Mouse (Mus musculus): ENCODE data around the gene Krt20.

Gene Krt20

DNA sequence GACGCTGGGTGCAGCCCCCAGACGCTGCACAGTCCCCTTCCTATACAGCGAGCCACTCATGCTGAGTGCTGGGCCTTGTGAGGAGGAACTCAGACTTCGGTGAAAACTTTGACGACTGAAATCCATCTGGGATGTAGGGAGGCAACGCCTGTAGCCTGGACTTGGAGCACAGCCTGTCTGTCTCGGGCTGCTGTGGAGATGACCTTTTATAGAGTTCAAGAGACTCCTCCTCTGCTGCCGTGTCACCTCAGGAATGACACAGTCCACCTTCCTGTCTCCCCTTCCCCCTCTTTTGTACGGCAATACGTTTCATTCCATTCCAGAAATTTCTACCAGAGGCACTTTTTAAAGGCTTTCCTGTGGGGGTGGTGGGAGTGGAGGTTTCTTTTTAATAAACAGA lies at the start of gene Krt20:
Gene Krt20 (minus strand): TSS at position 179 of the 400 bp plus-strand sequence.
- H3K27me3 ChIP-seq (ENCODE audit: insufficient read depth, low read length), result no peaks in the 10 kb centered on the region
- H3K4me1 ChIP-seq (replicated peaks; ENCODE audit: low read depth, low read length), result peaks cover 12% of the 10 kb centered on the region
- H3K4me3 ChIP-seq (replicated peaks; ENCODE audit: low read length), result no peak within 1 kb of the TSS
- no peaks in the 10 kb centered on the region for H3K36me3 ChIP-seq (ENCODE audit: insufficient read depth, low read length)
- TF ChIP-seq POU5F1 (IDR thresholded peaks at IDR 0.05; ENCODE audit: borderline replicate concordance, low read length) (no peak), CTCF (conservative IDR thresholded peaks at IDR 0.05; ENCODE audit: low read length) (no peak)
- no peaks in the 10 kb centered on the region for H3K9me3 ChIP-seq (ENCODE audit: low read length)

DNA sequence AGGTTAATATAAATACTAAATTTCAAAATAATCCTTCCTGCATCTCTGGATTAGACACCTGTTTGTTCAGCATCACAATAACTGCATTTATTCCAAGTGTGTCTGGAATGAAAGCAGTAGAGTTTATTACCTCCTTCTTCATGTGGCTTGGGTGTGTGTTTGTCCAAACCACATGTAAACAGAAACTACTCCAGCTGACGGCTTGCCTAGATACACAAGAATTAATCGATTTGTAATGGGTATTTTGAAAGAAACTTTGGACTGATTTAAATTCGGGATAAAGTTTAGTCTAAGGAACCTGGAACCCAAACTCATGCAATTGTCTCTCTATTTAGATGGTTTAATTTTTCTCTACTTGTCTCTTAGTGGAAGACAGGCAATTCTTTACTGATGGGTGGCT lies 37.0 kb upstream of the Krt20 start:
- Histone ChIP-seq H3K9me3 (ENCODE audit: low read length) (no peaks in the 10 kb centered on the region), H3K4me3 (replicated peaks; ENCODE audit: low read length) (no peak overlapping the region), H3K4me1 (replicated peaks; ENCODE audit: low read depth, low read length) (no peaks in the 10 kb centered on the region), H3K36me3 (ENCODE audit: insufficient read depth, low read length) (no peaks in the 10 kb centered on the region), H3K27me3 (ENCODE audit: insufficient read depth, low read length) (0 out of 2 replicates have a peak, but pooled peaks cover under 1% of the 10 kb centered on the region)
- TF ChIP-seq POU5F1 (IDR thresholded peaks at IDR 0.05; ENCODE audit: borderline replicate concordance, low read length) (no peak), NANOG (IDR thresholded peaks at IDR 0.05; ENCODE audit: borderline replicate concordance, low read length) (no peak), CTCF (conservative IDR thresholded peaks at IDR 0.05; ENCODE audit: low read length) (no peak)

DNA sequence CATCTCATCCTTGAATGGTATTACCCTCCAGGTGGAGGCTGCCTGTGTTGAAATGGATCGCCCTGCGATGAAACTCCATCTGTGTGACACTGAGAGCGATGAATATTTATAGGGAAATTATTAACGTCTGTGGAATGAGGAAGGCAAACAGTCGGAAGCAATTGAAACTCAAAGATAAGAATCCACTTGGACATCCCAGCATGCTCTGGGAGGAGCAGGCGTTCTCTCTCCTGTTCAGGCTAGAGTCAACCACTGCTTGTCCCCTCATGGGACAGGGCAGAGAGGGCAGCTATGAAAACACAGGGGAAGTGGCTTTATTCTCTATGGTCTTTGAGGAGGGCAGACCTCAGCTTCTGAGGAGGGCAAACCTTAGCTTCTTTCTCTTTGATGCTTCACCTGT lies 35.5 kb upstream of the Krt20 start:
- no peak for TF ChIP-seq NANOG (IDR thresholded peaks at IDR 0.05; ENCODE audit: borderline replicate concordance, low read length)
- TF ChIP-seq POU5F1 (IDR thresholded peaks at IDR 0.05; ENCODE audit: borderline replicate concordance, low read length), result no peak
- no peak for TF ChIP-seq CTCF (conservative IDR thresholded peaks at IDR 0.05; ENCODE audit: low read length)
- Histone ChIP-seq H3K4me1 (replicated peaks; ENCODE audit: low read depth, low read length) (no peaks in the 10 kb centered on the region), H3K9me3 (ENCODE audit: low read length) (no peaks in the 10 kb centered on the region), H3K36me3 (ENCODE audit: insufficient read depth, low read length) (no peaks in the 10 kb centered on the region), H3K4me3 (replicated peaks; ENCODE audit: low read length) (no peak overlapping the region), H3K27me3 (ENCODE audit: insufficient read depth, low read length) (no peaks in the 10 kb centered on the region)

DNA sequence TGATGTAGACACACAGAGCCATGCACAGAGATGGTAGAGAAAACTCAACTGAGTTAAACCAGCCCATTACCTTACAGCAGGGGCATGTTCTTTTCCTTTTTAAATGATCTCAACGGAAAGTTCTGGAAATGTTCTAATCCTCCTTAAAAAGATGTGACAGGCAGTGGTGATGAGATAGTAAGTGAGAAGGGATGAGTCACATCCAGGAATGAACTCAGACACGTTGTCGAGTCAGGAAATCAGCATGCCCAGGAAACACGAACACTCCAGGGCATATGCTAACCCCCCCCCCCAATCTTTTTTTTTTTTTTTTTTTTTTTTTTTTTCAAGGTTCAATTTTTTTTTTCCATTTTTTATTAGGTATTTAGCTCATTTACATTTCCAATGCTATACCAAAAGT lies 34.5 kb upstream of the Krt20 start:
- TF ChIP-seq NANOG (IDR thresholded peaks at IDR 0.05; ENCODE audit: borderline replicate concordance, low read length) (no peak), POU5F1 (IDR thresholded peaks at IDR 0.05; ENCODE audit: borderline replicate concordance, low read length) (no peak), CTCF (conservative IDR thresholded peaks at IDR 0.05; ENCODE audit: low read length) (no peak)
- Histone ChIP-seq H3K9me3 (ENCODE audit: low read length) (no peaks in the 10 kb centered on the region), H3K27me3 (ENCODE audit: insufficient read depth, low read length) (no peaks in the 10 kb centered on the region)

DNA sequence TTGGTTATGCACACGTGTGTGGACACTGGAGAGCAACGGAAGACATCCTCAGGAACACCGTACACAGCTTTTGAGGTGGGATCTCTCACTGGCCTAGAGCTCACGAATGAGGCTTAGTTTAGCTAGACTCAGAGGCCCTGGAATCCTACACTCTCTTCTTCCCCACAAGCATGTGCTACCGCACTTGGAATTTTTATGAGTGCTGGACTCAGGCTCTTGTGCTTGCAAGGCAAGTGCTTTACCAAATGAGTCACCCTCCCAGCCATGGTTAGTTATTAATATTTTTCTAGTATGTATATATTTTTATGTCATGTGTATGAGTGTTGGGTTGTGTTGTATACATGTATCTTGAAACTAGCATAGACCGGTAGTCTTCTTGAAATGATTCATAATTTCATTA lies 34.0 kb upstream of the Krt20 start:
- Histone ChIP-seq H3K4me1 (replicated peaks; ENCODE audit: low read depth, low read length) (no peaks in the 10 kb centered on the region), H3K9me3 (ENCODE audit: low read length) (no peaks in the 10 kb centered on the region), H3K4me3 (replicated peaks; ENCODE audit: low read length) (no peak overlapping the region), H3K27me3 (ENCODE audit: insufficient read depth, low read length) (no peaks in the 10 kb centered on the region), H3K36me3 (ENCODE audit: insufficient read depth, low read length) (no peaks in the 10 kb centered on the region)
- TF ChIP-seq CTCF (conservative IDR thresholded peaks at IDR 0.05; ENCODE audit: low read length) (no peak), NANOG (IDR thresholded peaks at IDR 0.05; ENCODE audit: borderline replicate concordance, low read length) (no peak), POU5F1 (IDR thresholded peaks at IDR 0.05; ENCODE audit: borderline replicate concordance, low read length) (no peak)

More for the DNA sequence above, 34.5 kb upstream of the Krt20 start:
- Histone ChIP-seq H3K36me3 (ENCODE audit: insufficient read depth, low read length) (no peaks in the 10 kb centered on the region), H3K4me1 (replicated peaks; ENCODE audit: low read depth, low read length) (no peaks in the 10 kb centered on the region), H3K4me3 (replicated peaks; ENCODE audit: low read length) (no peak overlapping the region)

DNA sequence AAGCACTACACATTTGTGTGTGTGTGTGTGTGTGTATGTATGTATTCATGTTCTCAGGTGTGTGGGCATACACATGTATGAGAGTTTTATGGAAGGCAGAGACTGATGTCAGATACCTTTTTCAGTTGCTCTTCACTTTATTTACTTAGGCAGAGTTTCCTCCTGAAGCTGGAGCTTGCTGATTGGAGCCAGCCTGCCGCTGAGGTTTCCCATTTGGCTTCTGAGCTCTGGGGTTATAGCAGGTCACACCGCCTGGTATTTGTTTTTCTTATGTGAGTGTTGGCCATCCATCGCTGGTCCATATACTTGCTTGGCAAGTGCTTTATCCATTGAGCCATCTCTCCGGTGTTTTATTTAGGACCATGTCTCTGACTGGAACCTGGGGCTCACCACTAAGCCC lies 31.3 kb upstream of the Krt20 start:
- TF ChIP-seq POU5F1 (IDR thresholded peaks at IDR 0.05; ENCODE audit: borderline replicate concordance, low read length) (no peak), CTCF (conservative IDR thresholded peaks at IDR 0.05; ENCODE audit: low read length) (no peak), NANOG (IDR thresholded peaks at IDR 0.05; ENCODE audit: borderline replicate concordance, low read length) (no peak)
- H3K36me3 ChIP-seq (ENCODE audit: insufficient read depth, low read length), result no peaks in the 10 kb centered on the region
- H3K9me3 ChIP-seq (ENCODE audit: low read length), result no peaks in the 10 kb centered on the region
- H3K4me1 ChIP-seq (replicated peaks; ENCODE audit: low read depth, low read length), result no peaks in the 10 kb centered on the region
- H3K27me3 ChIP-seq (ENCODE audit: insufficient read depth, low read length), result no peaks in the 10 kb centered on the region
- no peak overlapping the region for H3K4me3 ChIP-seq (replicated peaks; ENCODE audit: low read length)

DNA sequence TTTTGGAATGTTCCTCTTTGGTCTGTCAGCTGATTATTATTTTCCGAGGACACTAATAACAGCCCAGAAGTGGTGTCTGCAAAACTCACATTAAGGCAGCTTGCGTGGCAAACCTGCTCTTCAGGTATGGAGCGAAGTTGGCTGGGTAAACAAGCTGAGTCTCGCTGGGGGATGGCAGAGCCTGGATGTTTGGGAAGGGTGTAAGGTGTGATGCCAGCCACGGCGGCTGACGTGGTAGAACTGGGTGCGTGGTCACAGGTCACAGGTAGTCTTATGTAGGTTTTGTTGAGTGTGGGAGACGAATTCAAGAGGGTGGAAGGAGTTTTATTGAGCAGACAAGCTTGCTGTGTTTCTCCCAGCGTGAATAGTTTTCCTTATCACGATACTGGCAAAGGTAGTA lies 30.6 kb upstream of the Krt20 start:
- H3K9me3 ChIP-seq (ENCODE audit: low read length), result no peaks in the 10 kb centered on the region
- no peaks in the 10 kb centered on the region for H3K27me3 ChIP-seq (ENCODE audit: insufficient read depth, low read length)
- no peak overlapping the region for H3K4me3 ChIP-seq (replicated peaks; ENCODE audit: low read length)
- no peaks in the 10 kb centered on the region for H3K36me3 ChIP-seq (ENCODE audit: insufficient read depth, low read length)
- H3K4me1 ChIP-seq (replicated peaks; ENCODE audit: low read depth, low read length), result no peaks in the 10 kb centered on the region
- TF ChIP-seq POU5F1 (IDR thresholded peaks at IDR 0.05; ENCODE audit: borderline replicate concordance, low read length) (no peak), CTCF (conservative IDR thresholded peaks at IDR 0.05; ENCODE audit: low read length) (no peak), NANOG (IDR thresholded peaks at IDR 0.05; ENCODE audit: borderline replicate concordance, low read length) (no peak)

DNA sequence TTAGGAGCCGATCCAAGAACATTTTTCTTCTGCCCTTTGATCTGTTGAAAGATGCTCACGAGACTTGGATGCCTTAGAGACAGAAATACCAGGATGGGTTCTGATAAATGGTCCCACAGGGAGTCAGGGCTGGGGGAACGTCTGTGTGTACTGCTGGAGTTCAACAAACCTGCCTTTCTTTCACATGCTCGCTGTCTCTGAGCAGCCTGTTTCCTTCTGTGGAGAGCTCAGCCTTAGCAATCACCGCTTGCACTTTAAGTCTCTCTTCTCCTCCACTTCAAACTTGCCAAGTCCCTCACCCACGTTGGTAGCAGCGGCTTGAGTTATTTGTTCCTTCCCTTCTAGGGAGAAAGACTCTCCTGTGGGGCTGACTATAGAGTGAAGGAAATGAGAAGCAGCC lies 28.4 kb upstream of the Krt20 start:
- no peak for TF ChIP-seq CTCF (conservative IDR thresholded peaks at IDR 0.05; ENCODE audit: low read length)
- TF ChIP-seq POU5F1 (IDR thresholded peaks at IDR 0.05; ENCODE audit: borderline replicate concordance, low read length), result no peak
- TF ChIP-seq NANOG (IDR thresholded peaks at IDR 0.05; ENCODE audit: borderline replicate concordance, low read length), result no peak
- peaks cover 4% of the 10 kb centered on the region for H3K4me1 ChIP-seq (replicated peaks; ENCODE audit: low read depth, low read length)
- no peak overlapping the region for H3K4me3 ChIP-seq (replicated peaks; ENCODE audit: low read length)
- no peaks in the 10 kb centered on the region for H3K36me3 ChIP-seq (ENCODE audit: insufficient read depth, low read length)
- H3K27me3 ChIP-seq (ENCODE audit: insufficient read depth, low read length), result no peaks in the 10 kb centered on the region
- H3K9me3 ChIP-seq (ENCODE audit: low read length), result no peaks in the 10 kb centered on the region

DNA sequence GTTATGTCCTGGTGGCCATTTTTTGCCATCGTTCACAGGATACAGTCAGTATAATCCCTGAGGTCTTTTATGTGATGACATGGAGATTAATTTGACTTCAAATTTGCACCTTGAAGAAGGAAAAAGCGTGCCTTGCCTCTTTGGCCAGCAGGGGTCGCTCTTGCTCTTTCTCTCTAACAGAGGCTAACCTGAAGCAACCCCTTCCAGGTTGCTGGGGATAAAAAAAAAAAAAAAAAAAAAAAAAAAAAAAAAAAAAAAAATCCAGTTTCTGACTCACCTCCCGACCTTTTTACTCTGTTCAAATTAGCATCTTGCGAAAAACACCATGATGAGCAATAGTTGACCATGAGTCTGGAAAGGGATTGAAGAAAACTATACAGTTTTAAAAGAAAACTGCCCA lies 26.9 kb upstream of the Krt20 start:
- no peaks in the 10 kb centered on the region for H3K36me3 ChIP-seq (ENCODE audit: insufficient read depth, low read length)
- H3K9me3 ChIP-seq (ENCODE audit: low read length), result no peaks in the 10 kb centered on the region
- H3K4me3 ChIP-seq (replicated peaks; ENCODE audit: low read length), result no peak overlapping the region
- H3K27me3 ChIP-seq (ENCODE audit: insufficient read depth, low read length), result no peaks in the 10 kb centered on the region
- peaks cover 4% of the 10 kb centered on the region for H3K4me1 ChIP-seq (replicated peaks; ENCODE audit: low read depth, low read length)
- TF ChIP-seq NANOG (IDR thresholded peaks at IDR 0.05; ENCODE audit: borderline replicate concordance, low read length) (no peak), CTCF (conservative IDR thresholded peaks at IDR 0.05; ENCODE audit: low read length) (peak; percentile 79)

Data from E14TG2a.4 (cell line).